8 mouse cellular contexts compared by ENCODE assay signal in genomic region chr9:120602839-120603511, GRCm38 (mm10). TPM values are rescaled to one million over a fixed set of nuclear protein-coding genes. Genes with fewer than 3 reads are reported as not detected.
DNase-seq lines count a peak whose midpoint lies in the region; ATAC-seq lines count a peak whose summit lies in the region.

No protein-coding gene starts in this region.

- peak; percentile 71 for ATAC-seq in heart, embryonic 15.5 days (replicated peaks; ENCODE audit: insufficient number of reproducible peaks, insufficient read depth, low FRiP score, low read depth)
- peak; percentile 39 for ATAC-seq in liver, embryonic 13.5 days (ENCODE audit: low read depth)
- peak; percentile 83 for ATAC-seq in neural tube, embryonic 11.5 days (ENCODE audit: insufficient read depth, low FRiP score, low TSS enrichment)
- peak; percentile 80 for ATAC-seq in stomach, embryonic 16.5 days (ENCODE audit: insufficient read depth, low FRiP score)

- peaks cover 31% of the 10 kb centered on the region for H3K4me1 ChIP-seq in forebrain, embryonic 10.5 days
- H3K4me1 ChIP-seq in heart, embryonic 15.5 days (replicated peaks): peaks cover 24% of the 10 kb centered on the region
- H3K4me1 ChIP-seq in liver, embryonic 13.5 days (replicated peaks): peaks cover 16% of the 10 kb centered on the region
- H3K4me1 ChIP-seq in neural tube, embryonic 11.5 days (ENCODE audit: control insufficient read depth, insufficient read depth, low read length): peaks cover 11% of the 10 kb centered on the region; the same call in 1 of the 2 replicates
- H3K4me1 ChIP-seq in stomach, embryonic 16.5 days (ENCODE audit: control insufficient read depth, insufficient read depth, low read length): peaks cover 21% of the 10 kb centered on the region

- H3K27ac ChIP-seq in forebrain, embryonic 10.5 days: peak overlapping the region; percentile 82
- H3K27ac ChIP-seq in heart, embryonic 15.5 days: no peak overlapping the region
- H3K27ac ChIP-seq in liver, embryonic 13.5 days: no peak overlapping the region
- no peak overlapping the region for H3K27ac ChIP-seq in neural tube, embryonic 11.5 days (ENCODE audit: low read depth, low read length)
- no peak overlapping the region for H3K27ac ChIP-seq in stomach, embryonic 16.5 days (ENCODE audit: low read length)

- H3K4me3 ChIP-seq in forebrain, embryonic 10.5 days: peak overlapping the region; percentile 36
- H3K4me3 ChIP-seq in heart, embryonic 15.5 days: no peak overlapping the region
- H3K4me3 ChIP-seq in liver, embryonic 13.5 days (replicated peaks): no peak overlapping the region
- peak overlapping the region; percentile 4; the same call in 1 of the 2 replicates for H3K4me3 ChIP-seq in neural tube, embryonic 11.5 days (ENCODE audit: low read depth, low read length)
- H3K4me3 ChIP-seq in stomach, embryonic 16.5 days (replicated peaks; ENCODE audit: low read length): 0 out of 2 replicates have a peak overlapping the region, but pooled peaks have one; percentile 0

- no peak overlapping the region for H3K9ac ChIP-seq in heart, embryonic 15.5 days
- H3K9ac ChIP-seq in liver, embryonic 13.5 days: no peak overlapping the region
- peak overlapping the region; percentile 39 for H3K9ac ChIP-seq in neural tube, embryonic 11.5 days (ENCODE audit: low read length)
- H3K9ac ChIP-seq in stomach, embryonic 16.5 days (ENCODE audit: low read length): peak overlapping the region; percentile 28

- WGBS in forebrain, embryonic 10.5 days: 2% methylated on average over 23 of the region's 23 CpGs
- WGBS in heart, embryonic 15.5 days: 8% methylated on average over 23 of the region's 23 CpGs
- WGBS in liver, embryonic 13.5 days (ENCODE audit: insufficient replicate concordance): 18% methylated on average over 23 of the region's 23 CpGs
- WGBS in neural tube, embryonic 11.5 days: under 1% methylated on average over 23 of the region's 23 CpGs
- WGBS in stomach, embryonic 16.5 days: 10% methylated on average over 23 of the region's 23 CpGs

- peak; percentile 80 for DNase-seq in CD4-positive, CD25-positive, alpha-beta regulatory T cell, adult 2 months (ENCODE audit: low read depth, low spot score)
- DNase-seq in c-Kit-positive CD71-negative TER-119-negative erythroid progenitor cells, embryonic 14.5 days (ENCODE audit: low read depth): peak; percentile 58
- DNase-seq in forebrain, embryonic 10.5 days (ENCODE audit: extremely low spot score, low spot score): peak; percentile 91
- DNase-seq in kidney, postnatal 14 days: peak; percentile 91
- peak; percentile 70 for DNase-seq in liver, embryonic 13.5 days
- peak; percentile 91 for DNase-seq in neural tube, embryonic 11.5 days (ENCODE audit: low spot score)

- H3K27me3 ChIP-seq in forebrain, embryonic 10.5 days (ENCODE audit: poor library complexity, severe bottlenecking): peaks cover 21% of the 10 kb centered on the region; the same call in 1 of the 2 replicates
- no peaks in the 10 kb centered on the region for H3K27me3 ChIP-seq in heart, embryonic 15.5 days
- no peaks in the 10 kb centered on the region for H3K27me3 ChIP-seq in liver, embryonic 13.5 days
- H3K27me3 ChIP-seq in neural tube, embryonic 11.5 days (ENCODE audit: control insufficient read depth, insufficient read depth, low read length): no peaks in the 10 kb centered on the region
- H3K27me3 ChIP-seq in stomach, embryonic 16.5 days (ENCODE audit: control insufficient read depth, insufficient read depth, low read length): no peaks in the 10 kb centered on the region

- H3K4me2 ChIP-seq in heart, embryonic 15.5 days: peak overlapping the region; percentile 46
- H3K4me2 ChIP-seq in liver, embryonic 13.5 days: peak overlapping the region; percentile 25
- peak overlapping the region; percentile 29 for H3K4me2 ChIP-seq in neural tube, embryonic 11.5 days (ENCODE audit: low read depth)
- H3K4me2 ChIP-seq in stomach, embryonic 16.5 days (ENCODE audit: low read depth, low read length): peak overlapping the region; percentile 23

- no peaks in the 10 kb centered on the region for H3K36me3 ChIP-seq in forebrain, embryonic 10.5 days (replicated peaks)
- no peaks in the 10 kb centered on the region for H3K36me3 ChIP-seq in heart, embryonic 15.5 days
- H3K36me3 ChIP-seq in liver, embryonic 13.5 days: no peaks in the 10 kb centered on the region
- no peaks in the 10 kb centered on the region for H3K36me3 ChIP-seq in neural tube, embryonic 11.5 days (ENCODE audit: control insufficient read depth, insufficient read depth, low read length)
- no peaks in the 10 kb centered on the region for H3K36me3 ChIP-seq in stomach, embryonic 16.5 days (ENCODE audit: control insufficient read depth, insufficient read depth, low read length)

- peaks cover 10% of the 10 kb centered on the region for H3K9me3 ChIP-seq in forebrain, embryonic 10.5 days
- H3K9me3 ChIP-seq in heart, embryonic 15.5 days (replicated peaks): no peaks in the 10 kb centered on the region; the same call in 1 of the 2 replicates
- H3K9me3 ChIP-seq in liver, embryonic 13.5 days (replicated peaks): peaks cover 7% of the 10 kb centered on the region; the same call in 1 of the 2 replicates
- H3K9me3 ChIP-seq in neural tube, embryonic 11.5 days (ENCODE audit: control insufficient read depth, low read length): no peaks in the 10 kb centered on the region
- peaks cover 7% of the 10 kb centered on the region; the same call in 1 of the 2 replicates for H3K9me3 ChIP-seq in stomach, embryonic 16.5 days (replicated peaks; ENCODE audit: control insufficient read depth, low read length)

RNA-seq across cellular contexts. Expression of gene Rpl14, which starts 31.7 kb away (rescaled TPM):
- polyA plus RNA-seq in forebrain, embryonic 10.5 days (2016; fragmentation: Nextera tagmentation; extraction: Ambion mirVana): 785 and 825 TPM in 2 replicates
- 378 and 402 TPM in 2 replicates for polyA plus RNA-seq in heart, embryonic 15.5 days (2015; fragmentation: Nextera tagmentation; extraction: Ambion mirVana)
- polyA plus RNA-seq in liver, embryonic 13.5 days (2015; fragmentation: Nextera tagmentation; extraction: Ambion mirVana): 604 and 678 TPM in 2 replicates
- polyA plus RNA-seq in neural tube, embryonic 11.5 days (2014; fragmentation: Nextera tagmentation; extraction: Ambion mirVana): 750 and 805 TPM in 2 replicates
- polyA plus RNA-seq in stomach, embryonic 16.5 days (2015; fragmentation: Nextera tagmentation; extraction: Ambion mirVana): 689 and 823 TPM in 2 replicates

Comparison
In these comparisons a context has a peak if more than half of its experiments do, and no peak if none do; other contexts are left out.
1. H3K4me3 ChIP-seq: peak in forebrain, embryonic 10.5 days (single experiment), neural tube, embryonic 11.5 days (single experiment) and stomach, embryonic 16.5 days (single experiment); none in heart, embryonic 15.5 days (single experiment) and liver, embryonic 13.5 days (single experiment).
2. H3K9ac ChIP-seq: peak in neural tube, embryonic 11.5 days (single experiment) and stomach, embryonic 16.5 days (single experiment); none in heart, embryonic 15.5 days (single experiment) and liver, embryonic 13.5 days (single experiment).
3. Peak in every context shown above with its lines, with median percentiles within 50 percentile points of each other: DNase-seq, ATAC-seq and H3K4me2 ChIP-seq.